Mouse (Mus musculus) intestine, embryonic 15.5 days (tissue): ENCODE data around the gene Cdk6. TPM values are rescaled to one million over a fixed set of nuclear protein-coding genes. Genes with fewer than 3 reads are reported as not detected.
A peak's percentile ranks its signal among the peaks of the same experiment; 100 is the strongest.
"Not testable (repeated sequence)": the region's sequence is repeated elsewhere in the genome, so short reads cannot be mapped to it uniquely, and the experiment has no call there.

Experiments used
- ATAC-seq: fragments of 200-750 bp; cut with Nextera tagmentation; 2 replicates; pipeline ENCODE4 v1.8.0; 2017; ENCODE audit warnings: moderate TSS enrichment, moderate library complexity
- H3K27ac ChIP-seq: fragments of 300-500 bp; sonication (generic); 2 replicates; pipeline ENCODE4 v1.5.1; 2015; ENCODE audit warnings: mild to moderate bottlenecking, inconsistent platforms
- H3K27me3 ChIP-seq: fragments of 300-500 bp; sonication (generic); replicated peaks from 2 replicates; pipeline ENCODE4 v1.6.1; 2015; ENCODE audit warnings: inconsistent platforms
- H3K36me3 ChIP-seq: fragments of 300-500 bp; sonication (generic); 2 replicates; pipeline ENCODE4 v1.6.1; 2015; ENCODE audit warnings: inconsistent platforms
- H3K4me1 ChIP-seq: fragments of 300-500 bp; sonication (generic); replicated peaks from 2 replicates; pipeline ENCODE4 v1.6.1; 2015; ENCODE audit warnings: inconsistent platforms
- H3K4me2 ChIP-seq: fragments of 300-500 bp; sonication (generic); replicated peaks from 2 replicates; pipeline ENCODE4 v1.6.1; 2015; ENCODE audit warnings: mild to moderate bottlenecking, inconsistent platforms
- H3K4me3 ChIP-seq: fragments of 300-500 bp; sonication (generic); replicated peaks from 2 replicates; pipeline ENCODE4 v1.5.1; 2015; ENCODE audit warnings: inconsistent platforms
- H3K9ac ChIP-seq: fragments of 300-500 bp; sonication (generic); 2 replicates; pipeline ENCODE4 v1.6.1; 2015; ENCODE audit warnings: inconsistent platforms
- H3K9me3 ChIP-seq: fragments of 300-500 bp; sonication (generic); 2 replicates; pipeline ENCODE4 v1.6.1; 2016; ENCODE audit warnings: inconsistent platforms
- WGBS: fragments of 180-500 bp; shearing (Covaris S2); methylation state at CpG from one replicate; pipeline ENCODE4 v1.1.7; 2015; 5-methylcytosine and 5-hydroxymethylcytosine counted together
- polyA plus RNA-seq: library from polyadenylated mRNA; unstranded; fragments of >200 nt; fragmentation: Nextera tagmentation; extraction: Ambion mirVana; gene quantifications from 2 replicates; pipeline ENCODE4 v1.2.1, GENCODE M21; 2015

Cdk6 gene
- polyA plus RNA-seq, 1 experiment from 2014 or later: 30.1 TPM

DNA sequence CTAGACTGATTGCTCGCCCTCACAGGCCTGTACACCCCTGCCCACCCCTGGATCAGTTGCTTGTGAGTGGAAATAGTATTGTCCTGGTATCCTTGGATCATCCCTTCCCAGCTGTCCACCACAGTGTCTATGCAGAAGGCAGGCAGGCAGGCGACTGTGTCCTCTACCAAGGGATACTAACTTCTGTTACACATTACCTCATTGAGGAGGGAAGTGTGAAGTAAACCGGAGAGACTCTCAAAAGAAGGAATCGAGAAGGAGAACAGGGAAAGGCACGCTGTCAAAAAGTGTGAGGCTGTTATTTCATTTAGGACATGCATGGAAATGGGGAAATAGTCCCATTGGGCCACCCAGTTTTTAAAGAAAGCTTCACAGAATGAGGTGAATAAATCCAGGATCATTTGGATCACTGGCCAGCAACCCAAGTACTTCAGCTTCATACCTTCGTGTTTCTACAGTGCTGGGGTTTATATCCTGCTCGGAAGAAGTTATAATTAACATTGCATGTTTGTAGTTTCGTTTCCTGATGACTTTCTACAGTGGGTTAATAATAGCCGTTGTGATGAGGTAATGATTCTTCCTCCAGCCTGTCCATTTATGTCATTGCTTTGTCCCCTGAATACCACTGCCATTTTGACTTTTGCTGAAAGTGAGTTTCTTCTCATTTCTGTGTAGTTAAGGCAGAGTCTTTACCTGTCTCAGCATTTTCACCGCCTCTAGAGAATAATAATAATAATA lies 79.0 kb downstream of the Cdk6 start:
- H3K9me3 ChIP-seq: no peaks in the 10 kb centered on the region
- H3K36me3 ChIP-seq: no peaks in the 10 kb centered on the region
- no peaks in the 10 kb centered on the region for H3K27me3 ChIP-seq
- no peak for ATAC-seq
- no peaks in the 10 kb centered on the region for H3K4me1 ChIP-seq
- H3K27ac ChIP-seq: no peak overlapping the region
- no peak overlapping the region for H3K4me3 ChIP-seq
- no peak overlapping the region for H3K9ac ChIP-seq
- WGBS: 79% methylated on average over 10 of the region's 10 CpGs
- H3K4me2 ChIP-seq: no peak overlapping the region

DNA sequence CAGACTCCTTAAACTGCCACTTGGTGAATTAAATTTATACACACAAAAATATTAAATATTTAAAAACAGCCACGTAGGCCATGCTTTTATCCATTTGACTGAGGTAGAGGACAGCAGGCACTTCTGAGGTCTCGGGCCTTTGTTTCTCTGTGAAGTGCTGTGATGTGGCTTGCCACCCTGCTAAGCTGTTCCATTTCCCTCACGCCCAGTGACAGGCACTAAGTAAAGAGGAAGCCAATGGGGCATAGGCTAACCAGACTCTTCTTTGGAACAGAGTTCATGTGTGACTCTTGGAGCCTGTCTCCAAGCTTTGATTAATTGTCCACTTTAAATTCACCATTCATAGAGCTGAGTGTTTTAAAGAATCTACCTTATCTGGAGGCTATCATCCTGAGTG lies 79.5 kb downstream of the Cdk6 start:
- H3K4me2 ChIP-seq: no peak overlapping the region
- no peaks in the 10 kb centered on the region for H3K27me3 ChIP-seq
- H3K4me1 ChIP-seq: no peaks in the 10 kb centered on the region
- H3K36me3 ChIP-seq: no peaks in the 10 kb centered on the region
- no peak overlapping the region for H3K27ac ChIP-seq
- no peak overlapping the region for H3K4me3 ChIP-seq
- H3K9ac ChIP-seq: no peak overlapping the region
- H3K9me3 ChIP-seq: no peaks in the 10 kb centered on the region
- no peak for ATAC-seq
- WGBS: 73% methylated on average over 3 of the region's 3 CpGs

- WGBS: 61% methylated on average over 20 of the region's 20 CpGs
- not testable (repeated sequence) for H3K9me3 ChIP-seq, H3K27me3 ChIP-seq, H3K4me2 ChIP-seq, H3K27ac ChIP-seq, H3K4me3 ChIP-seq, H3K4me1 ChIP-seq, ATAC-seq, H3K9ac ChIP-seq, H3K36me3 ChIP-seq
These were observed 91.9 kb downstream of the Cdk6 start for GRCm38 (mm10) chr5:3433131-3433700.

DNA sequence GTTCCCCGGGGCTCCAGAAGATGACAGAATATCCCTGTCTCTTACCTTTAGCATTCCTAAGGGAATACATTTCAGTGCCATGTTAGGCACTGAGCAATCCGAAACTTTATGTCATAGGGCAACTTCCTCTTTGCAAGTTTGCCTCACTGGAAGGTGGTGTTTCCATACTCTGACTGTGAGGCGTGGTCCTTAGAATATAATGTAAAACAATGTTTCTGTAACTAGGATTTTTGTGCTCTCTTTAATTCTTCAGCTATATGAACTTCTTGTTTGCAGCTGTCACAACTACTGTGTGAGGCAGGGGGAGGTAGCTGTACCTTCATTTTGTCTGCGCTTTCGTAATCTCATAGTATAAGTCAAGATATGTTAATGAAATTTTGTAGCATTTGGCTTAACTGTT lies 92.8 kb downstream of the Cdk6 start:
- not testable (repeated sequence) for H3K4me3 ChIP-seq, H3K9ac ChIP-seq, H3K4me2 ChIP-seq, H3K27ac ChIP-seq, H3K4me1 ChIP-seq, ATAC-seq, H3K36me3 ChIP-seq, H3K27me3 ChIP-seq, H3K9me3 ChIP-seq
- 94% methylated on average over 5 of the region's 5 CpGs for WGBS

- H3K4me3 ChIP-seq, H3K9me3 ChIP-seq, H3K27ac ChIP-seq, H3K36me3 ChIP-seq, ATAC-seq, H3K4me2 ChIP-seq, H3K4me1 ChIP-seq, H3K27me3 ChIP-seq, H3K9ac ChIP-seq: not testable (repeated sequence)
- WGBS: 81% methylated on average over 9 of the region's 9 CpGs
These were observed 97.2 kb downstream of the Cdk6 start for GRCm38 (mm10) chr5:3438453-3439003.

GRCm38 (mm10) chr5:3439386-3439785 lies 98.1 kb downstream of the Cdk6 start:
- not testable (repeated sequence) for H3K27me3 ChIP-seq, H3K4me1 ChIP-seq, H3K27ac ChIP-seq, ATAC-seq, H3K9ac ChIP-seq, H3K36me3 ChIP-seq, H3K9me3 ChIP-seq, H3K4me3 ChIP-seq, H3K4me2 ChIP-seq
- WGBS: 77% methylated on average over 6 of the region's 6 CpGs

DNA sequence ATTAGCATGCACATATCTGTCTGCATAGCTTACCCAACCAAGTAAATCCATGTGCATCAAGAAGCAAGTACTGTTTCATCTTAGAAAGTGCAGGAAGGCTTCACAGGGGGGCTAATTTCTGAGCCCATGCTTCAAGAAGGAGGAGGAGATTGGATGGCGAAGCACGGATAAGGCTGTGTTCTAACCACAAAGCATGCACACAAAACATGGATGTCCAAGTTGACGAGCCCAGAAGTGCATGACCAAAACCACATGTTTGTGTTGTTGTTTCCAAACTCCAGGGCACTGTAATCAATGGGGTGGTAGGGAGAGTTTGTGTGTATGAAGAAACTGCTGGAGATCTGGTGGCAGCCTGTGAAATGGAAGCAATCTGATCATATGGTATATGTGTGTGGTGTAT lies 101.2 kb downstream of the Cdk6 start:
- WGBS: 88% methylated on average over 3 of the region's 3 CpGs
- H3K36me3 ChIP-seq, ATAC-seq, H3K4me3 ChIP-seq, H3K27me3 ChIP-seq, H3K4me2 ChIP-seq, H3K9ac ChIP-seq, H3K27ac ChIP-seq, H3K4me1 ChIP-seq, H3K9me3 ChIP-seq: not testable (repeated sequence)

DNA sequence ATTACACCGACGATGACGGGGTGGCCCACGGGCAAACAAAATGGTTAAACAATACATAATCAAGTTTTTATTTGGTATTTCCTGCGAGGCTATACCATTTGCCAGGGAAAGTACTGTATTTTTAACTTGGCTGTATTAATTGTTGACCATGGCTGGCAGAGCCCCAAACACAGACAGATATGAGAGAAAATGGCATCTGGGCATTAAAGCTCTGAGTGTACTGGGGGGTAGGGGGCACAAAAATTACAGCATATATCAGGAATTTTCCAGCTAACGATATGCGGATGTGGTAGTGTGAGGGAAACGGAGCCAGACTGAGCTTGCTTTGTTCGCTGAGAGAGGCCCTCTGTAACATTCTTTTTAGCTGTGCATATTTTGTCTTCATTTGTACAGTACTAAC lies 109.9 kb downstream of the Cdk6 start:
- WGBS: 56% methylated on average over 9 of the region's 9 CpGs
- not testable (repeated sequence) for H3K36me3 ChIP-seq, H3K9ac ChIP-seq, H3K4me1 ChIP-seq, H3K4me2 ChIP-seq, H3K27ac ChIP-seq, H3K4me3 ChIP-seq, H3K27me3 ChIP-seq, H3K9me3 ChIP-seq, ATAC-seq

DNA sequence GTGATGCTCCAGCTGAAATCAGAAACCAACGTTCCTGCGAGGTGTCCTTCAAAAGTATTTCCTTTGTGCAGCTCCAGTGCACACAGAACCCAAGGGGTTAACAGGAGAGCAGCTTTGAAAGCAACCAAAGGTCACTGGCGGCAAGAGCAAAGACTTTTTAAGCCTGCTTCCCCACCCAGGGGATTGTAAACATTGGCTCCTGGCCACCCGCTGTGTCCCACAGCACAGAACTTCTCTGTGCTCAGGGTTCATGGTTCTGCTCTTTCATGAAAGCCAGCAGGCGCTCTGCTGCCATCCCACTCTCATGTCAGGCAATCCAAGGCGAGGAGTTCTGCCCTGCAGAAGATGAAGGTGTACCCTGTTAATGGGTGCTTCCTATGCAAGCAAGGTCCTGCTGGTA lies 112.7 kb downstream of the Cdk6 start:
- 5% methylated on average over 6 of the region's 6 CpGs for WGBS
- not testable (repeated sequence) for H3K27me3 ChIP-seq, H3K9me3 ChIP-seq, H3K4me2 ChIP-seq, H3K9ac ChIP-seq, H3K4me1 ChIP-seq, H3K4me3 ChIP-seq, H3K36me3 ChIP-seq
- peak; percentile 94 for ATAC-seq
- 0 out of 2 replicates have a peak overlapping the region, but pooled peaks have one; percentile 1 for H3K27ac ChIP-seq

DNA sequence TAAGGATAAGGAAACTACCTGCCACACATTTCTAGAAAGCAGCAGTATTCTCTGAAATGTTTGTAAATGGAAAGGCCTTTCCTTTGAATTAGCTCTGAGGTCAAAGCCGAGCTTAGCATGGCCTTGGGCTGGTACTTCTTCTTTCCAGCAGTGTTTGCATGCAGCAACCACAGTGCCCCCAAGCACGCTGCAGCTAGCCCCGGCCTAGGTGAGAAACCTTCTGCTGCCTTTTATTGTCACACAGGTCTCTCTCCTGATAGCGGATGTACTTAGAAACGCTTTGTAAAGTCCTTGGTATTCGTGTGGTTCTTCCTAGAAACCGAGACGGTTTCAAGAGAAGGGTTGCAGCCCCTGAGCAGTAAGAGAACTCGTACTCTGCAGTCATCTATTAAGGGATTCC lies 119.6 kb downstream of the Cdk6 start:
- Histone ChIP-seq H3K27ac (no peak overlapping the region), H3K9ac (no peak overlapping the region), H3K4me2 (no peak overlapping the region), H3K4me3 (no peak overlapping the region), H3K27me3 (no peaks in the 10 kb centered on the region), H3K4me1 (0 out of 2 replicates have a peak, but pooled peaks cover 3% of the 10 kb centered on the region), H3K36me3 (no peaks in the 10 kb centered on the region), H3K9me3 (no peaks in the 10 kb centered on the region)
- ATAC-seq: no peak
- WGBS: 51% methylated on average over 9 of the region's 9 CpGs

GRCm38 (mm10) chr5:3461401-3461800 lies 120.1 kb downstream of the Cdk6 start:
- Histone ChIP-seq H3K9ac (no peak overlapping the region), H3K27ac (no peak overlapping the region), H3K27me3 (no peaks in the 10 kb centered on the region), H3K4me1 (peaks cover 7% of the 10 kb centered on the region), H3K36me3 (no peaks in the 10 kb centered on the region), H3K4me2 (no peak overlapping the region), H3K4me3 (no peak overlapping the region), H3K9me3 (no peaks in the 10 kb centered on the region)
- 68% methylated on average over 7 of the region's 7 CpGs for WGBS
- ATAC-seq: no peak

- Histone ChIP-seq H3K27ac (no peak overlapping the region), H3K9ac (no peak overlapping the region), H3K36me3 (no peaks in the 10 kb centered on the region), H3K4me2 (no peak overlapping the region), H3K4me1 (peaks cover 7% of the 10 kb centered on the region), H3K9me3 (no peaks in the 10 kb centered on the region), H3K4me3 (no peak overlapping the region), H3K27me3 (no peaks in the 10 kb centered on the region)
- ATAC-seq: no peak
- 54% methylated on average over 11 of the region's 11 CpGs for WGBS
These were observed 121.8 kb downstream of the Cdk6 start for GRCm38 (mm10) chr5:3462897-3463757.
